Mouse (Mus musculus) small intestine, adult 2 months (tissue): ENCODE measurements around the gene Ralgps2.

Experiments
- CTCF ChIP-seq: fragments of 200-500 bp; IDR thresholded peaks from 2 replicates; pipeline ENCODE4 v1.5.1; 2012; ENCODE audit warnings: low read depth, mild to moderate bottlenecking, control low read depth, inconsistent platforms, low read length, moderate library complexity, mixed read lengths; ENCODE audit not compliant: insufficient replicate concordance, insufficient read length; ENCODE audit errors: extremely low read depth
- POLR2A ChIP-seq: fragments of 200-500 bp; IDR thresholded peaks from 2 replicates; pipeline ENCODE4 v1.6.1; 2012; ENCODE audit warnings: low read depth, mild to moderate bottlenecking, control low read depth, inconsistent platforms, low read length, moderate library complexity

GRCm38 (mm10) chr1:156921290-156921994, 18.0 kb downstream of the Ralgps2 start:
- TF ChIP-seq POLR2A (no peak), CTCF (no peak)
